Mouse (Mus musculus) limb, embryonic 11.5 days (tissue): ENCODE results near the gene Gnat1. TPM values are rescaled to one million over a fixed set of nuclear protein-coding genes. Genes with fewer than 3 reads are reported as not detected.
A peak's percentile ranks its signal among the peaks of the same experiment; 100 is the strongest.

Experiments
- ATAC-seq: fragments of 200-750 bp; cut with Nextera tagmentation; 2 replicates; pipeline ENCODE4 v1.8.0; 2017; ENCODE audit warnings: low read depth; ENCODE audit not compliant: insufficient number of reproducible peaks, low FRiP score, low TSS enrichment
- DNase-seq: peaks from one replicate; pipeline ENCODE4 v3.0.0-alpha.2; 2015; ENCODE audit warnings: low spot score
- H3K27ac ChIP-seq: fragments of 300-500 bp; sonication (generic); replicated peaks from 2 replicates; pipeline ENCODE4 v1.5.1; 2014; ENCODE audit warnings: low read depth, mild to moderate bottlenecking, low read length
- H3K27me3 ChIP-seq: fragments of 300-500 bp; sonication (generic); 2 replicates; pipeline ENCODE4 v1.6.1; 2014; ENCODE audit warnings: mild to moderate bottlenecking, low read length, mixed read lengths; ENCODE audit not compliant: control insufficient read depth, insufficient read depth
- H3K36me3 ChIP-seq: fragments of 300-500 bp; sonication (generic); 2 replicates; pipeline ENCODE4 v1.6.1; 2014; ENCODE audit warnings: mild to moderate bottlenecking, low read length, moderate library complexity, mixed read lengths; ENCODE audit not compliant: control insufficient read depth, insufficient read depth
- H3K4me1 ChIP-seq: fragments of 300-500 bp; sonication (generic); 2 replicates; pipeline ENCODE4 v1.6.1; 2014; ENCODE audit warnings: low read length, mixed read lengths; ENCODE audit not compliant: control insufficient read depth, insufficient read depth
- H3K4me2 ChIP-seq: fragments of 300-500 bp; sonication (generic); 2 replicates; pipeline ENCODE4 v1.6.1; 2014; ENCODE audit warnings: low read depth, mild to moderate bottlenecking, moderate library complexity; ENCODE audit not compliant: severe bottlenecking
- H3K4me3 ChIP-seq: fragments of 300-500 bp; sonication (generic); 2 replicates; pipeline ENCODE4 v1.5.1; 2014; ENCODE audit warnings: low read depth, low read length
- H3K9ac ChIP-seq: fragments of 300-500 bp; sonication (generic); 2 replicates; pipeline ENCODE4 v1.6.1; 2014; ENCODE audit warnings: mild to moderate bottlenecking, low read length
- H3K9me3 ChIP-seq: fragments of 300-500 bp; sonication (generic); 2 replicates; pipeline ENCODE4 v1.6.1; 2016; ENCODE audit warnings: low read length; ENCODE audit not compliant: control insufficient read depth
- WGBS: fragments of 180-500 bp; shearing (Covaris S2); extraction: QIAGEN DNeasy Blood & Tissue Kit; methylation state at CpG from one replicate; pipeline ENCODE4 v1.1.7; 2014; 5-methylcytosine and 5-hydroxymethylcytosine counted together
- polyA plus RNA-seq: library from polyadenylated mRNA; unstranded; fragments of >200 nt; fragmentation: Nextera tagmentation; extraction: Ambion mirVana; gene quantifications from 2 replicates; pipeline ENCODE4 v1.2.1, GENCODE M21; 2014

The Gnat1 gene
- polyA plus RNA-seq, 1 experiment from 2014 or later, result 1.7 TPM

DNA sequence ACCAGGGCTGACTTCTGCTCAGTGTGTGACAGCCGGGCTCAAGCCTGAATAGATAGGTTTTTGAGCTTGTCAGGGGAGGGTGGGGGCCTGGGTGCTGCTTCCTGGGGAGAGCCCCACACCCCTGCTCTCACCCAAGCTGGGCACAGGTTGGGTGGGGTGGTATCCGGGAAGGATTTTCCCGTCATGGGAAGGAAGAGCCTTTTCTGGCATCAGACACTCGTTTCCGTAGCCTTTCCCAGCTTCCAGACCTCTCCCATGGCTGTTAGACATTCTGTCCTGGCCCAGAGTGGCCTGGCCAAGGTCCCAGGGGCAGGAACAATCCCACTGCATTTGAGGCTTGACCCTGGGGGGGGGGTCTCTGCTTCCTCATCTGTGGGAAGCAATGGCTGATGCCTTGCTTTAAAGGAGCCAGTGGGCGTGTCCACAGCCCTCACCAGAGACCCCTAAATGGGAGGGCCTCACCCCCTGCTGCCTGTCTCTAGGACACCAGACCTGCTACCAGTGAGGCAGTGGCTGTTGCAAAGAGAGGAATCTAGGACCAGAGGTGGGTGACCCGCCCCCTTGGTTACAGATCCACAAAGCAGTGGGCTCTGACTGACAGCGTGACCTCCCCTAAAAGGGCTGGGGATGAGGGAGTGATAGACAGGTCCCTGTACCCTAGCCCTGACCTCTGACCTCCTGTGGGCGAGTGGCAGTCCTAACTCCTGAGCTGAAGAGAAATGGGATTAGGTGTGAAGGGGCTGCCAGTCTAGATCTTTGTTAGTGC is 17.5 kb upstream of the Gnat1 start:
- H3K36me3 ChIP-seq, result peaks cover 7% of the 10 kb centered on the region
- no peaks in the 10 kb centered on the region for H3K9me3 ChIP-seq
- H3K4me3 ChIP-seq, result no peak overlapping the region
- H3K4me2 ChIP-seq, result peak overlapping the region; percentile 2; the same call in 1 of the 2 replicates
- WGBS, result 42% methylated on average over 9 of the region's 9 CpGs
- H3K9ac ChIP-seq, result no peak overlapping the region
- H3K4me1 ChIP-seq, result peaks cover 51% of the 10 kb centered on the region
- peak overlapping the region; percentile 21; the same call in 1 of the 2 replicates for H3K27ac ChIP-seq
- DNase-seq (no peak), ATAC-seq (no peak)
- H3K27me3 ChIP-seq, result no peaks in the 10 kb centered on the region

DNA sequence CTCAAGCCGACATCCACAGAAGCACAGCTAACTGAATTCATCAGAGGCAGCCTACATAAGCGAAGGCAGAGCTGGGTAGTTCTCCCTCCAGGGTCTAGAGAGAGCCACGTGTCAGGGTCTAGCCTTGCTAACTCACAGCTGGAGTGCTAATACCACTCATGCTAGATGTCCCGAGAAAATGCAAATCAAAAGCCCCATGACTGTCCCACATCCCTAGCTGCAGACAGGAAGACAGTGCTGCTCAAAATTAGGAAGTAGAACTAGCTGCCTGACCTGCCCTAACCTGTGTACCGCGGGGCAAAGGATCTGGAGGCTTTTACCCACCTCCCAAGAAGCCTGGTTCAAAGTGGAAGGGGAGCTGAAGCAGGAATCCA is 16.6 kb upstream of the Gnat1 start:
- Histone ChIP-seq H3K27me3 (no peaks in the 10 kb centered on the region), H3K4me1 (peaks cover 44% of the 10 kb centered on the region), H3K36me3 (peaks cover 14% of the 10 kb centered on the region), H3K9me3 (no peaks in the 10 kb centered on the region), H3K9ac (no peak overlapping the region), H3K27ac (0 out of 2 replicates have a peak overlapping the region, but pooled peaks have one; percentile 6), H3K4me2 (no peak overlapping the region), H3K4me3 (no peak overlapping the region)
- ATAC-seq (no peak), DNase-seq (no peak)
- WGBS, result 56% methylated on average over 6 of the region's 6 CpGs

DNA sequence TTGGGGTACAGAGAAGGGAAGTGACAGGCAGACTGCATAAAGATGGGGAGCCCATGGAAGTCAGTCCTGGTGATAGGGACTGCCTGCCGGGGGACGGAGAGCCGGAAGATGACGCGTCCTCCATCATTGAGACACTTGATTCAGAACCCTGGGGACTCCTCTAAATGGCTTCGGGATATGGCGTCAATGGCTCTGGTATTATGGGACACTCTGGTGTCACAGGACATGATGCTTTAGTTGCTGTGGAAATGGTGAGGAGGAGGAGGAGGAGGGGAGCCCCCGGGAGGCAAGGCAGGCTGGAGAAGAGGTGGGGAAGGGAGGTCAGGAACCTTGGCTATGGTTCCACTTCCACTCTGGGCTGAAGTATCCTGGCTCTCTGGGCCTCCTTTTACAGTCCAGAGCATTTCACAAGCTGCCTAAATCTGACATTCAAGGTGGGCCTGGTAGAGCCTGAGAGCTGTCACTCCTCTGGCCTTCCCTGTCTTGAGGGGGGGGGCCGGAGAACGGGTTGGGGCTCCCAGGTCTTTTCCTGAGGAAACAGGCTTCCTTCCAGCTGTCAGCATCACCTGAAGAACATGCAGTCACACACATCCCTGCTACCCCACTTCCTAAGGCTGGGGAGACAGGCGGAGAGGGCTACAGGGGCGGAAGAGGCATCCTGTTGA is 16.1 kb upstream of the Gnat1 start:
- no peak overlapping the region for H3K4me2 ChIP-seq
- WGBS, result 88% methylated on average over 12 of the region's 12 CpGs
- peaks cover 18% of the 10 kb centered on the region for H3K36me3 ChIP-seq
- no peak overlapping the region for H3K4me3 ChIP-seq
- H3K9ac ChIP-seq, result no peak overlapping the region
- no peaks in the 10 kb centered on the region for H3K27me3 ChIP-seq
- H3K4me1 ChIP-seq, result peaks cover 39% of the 10 kb centered on the region
- H3K27ac ChIP-seq, result no peak overlapping the region
- ATAC-seq (no peak), DNase-seq (no peak)
- no peaks in the 10 kb centered on the region for H3K9me3 ChIP-seq

DNA sequence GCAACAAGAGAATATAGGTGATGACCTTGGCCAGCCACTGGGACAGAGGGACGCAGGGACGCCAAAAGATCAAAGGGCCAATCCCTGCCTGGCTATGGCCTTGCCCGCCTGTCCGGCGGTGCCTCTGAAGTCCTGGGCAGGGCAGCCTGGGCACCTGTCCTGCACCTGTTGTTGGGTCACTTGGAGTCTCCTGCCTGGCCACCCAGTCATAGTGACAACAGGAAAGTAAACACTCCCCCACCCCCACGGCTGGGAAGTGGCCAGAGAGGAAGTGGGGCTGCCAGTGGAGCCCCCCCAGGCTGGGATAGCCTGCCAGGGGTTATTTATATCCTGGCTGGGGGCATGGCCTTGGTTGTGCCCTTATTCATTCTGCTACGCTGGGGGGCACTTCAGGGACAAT is 15.1 kb upstream of the Gnat1 start:
- Histone ChIP-seq H3K36me3 (peaks cover 21% of the 10 kb centered on the region), H3K4me3 (no peak overlapping the region), H3K27ac (no peak overlapping the region), H3K27me3 (no peaks in the 10 kb centered on the region), H3K9me3 (no peaks in the 10 kb centered on the region), H3K4me2 (no peak overlapping the region), H3K9ac (no peak overlapping the region), H3K4me1 (peaks cover 29% of the 10 kb centered on the region)
- DNase-seq (no peak), ATAC-seq (no peak)
- WGBS, result 66% methylated on average over 7 of the region's 7 CpGs

DNA sequence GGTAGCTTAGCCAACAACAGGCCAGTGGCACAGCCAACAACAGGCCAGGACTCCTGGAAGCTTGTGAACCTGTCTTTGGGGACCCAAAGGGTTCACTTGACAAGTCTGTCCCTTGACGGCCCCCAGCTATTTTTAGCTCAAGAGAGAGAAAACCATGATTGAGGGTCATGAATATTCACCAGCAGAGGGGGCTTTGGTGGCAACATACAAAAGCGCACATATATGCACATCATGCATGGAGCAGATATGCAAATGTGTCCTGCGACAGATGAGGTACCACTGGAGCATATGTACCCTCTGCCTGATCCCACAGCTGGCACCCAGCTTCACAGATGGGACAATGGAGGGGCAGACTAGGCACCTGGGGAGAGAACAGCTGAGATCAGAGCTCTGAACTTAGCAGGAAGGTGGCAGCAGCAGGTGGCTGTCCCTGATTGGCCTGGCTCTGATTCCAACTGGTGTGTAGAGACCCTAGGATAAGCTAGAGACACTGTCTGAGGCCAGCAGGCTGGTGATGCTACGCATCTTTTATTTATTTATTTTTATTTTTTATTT is 14.0 kb upstream of the Gnat1 start:
- H3K4me3 ChIP-seq, result no peak overlapping the region
- no peaks in the 10 kb centered on the region for H3K9me3 ChIP-seq
- H3K36me3 ChIP-seq, result peaks cover 25% of the 10 kb centered on the region
- H3K27ac ChIP-seq, result no peak overlapping the region
- no peak for ATAC-seq
- 88% methylated on average over 4 of the region's 4 CpGs for WGBS
- DNase-seq, result no peak
- H3K4me1 ChIP-seq, result peaks cover 18% of the 10 kb centered on the region
- no peak overlapping the region for H3K9ac ChIP-seq
- no peaks in the 10 kb centered on the region for H3K27me3 ChIP-seq
- H3K4me2 ChIP-seq, result no peak overlapping the region

DNA sequence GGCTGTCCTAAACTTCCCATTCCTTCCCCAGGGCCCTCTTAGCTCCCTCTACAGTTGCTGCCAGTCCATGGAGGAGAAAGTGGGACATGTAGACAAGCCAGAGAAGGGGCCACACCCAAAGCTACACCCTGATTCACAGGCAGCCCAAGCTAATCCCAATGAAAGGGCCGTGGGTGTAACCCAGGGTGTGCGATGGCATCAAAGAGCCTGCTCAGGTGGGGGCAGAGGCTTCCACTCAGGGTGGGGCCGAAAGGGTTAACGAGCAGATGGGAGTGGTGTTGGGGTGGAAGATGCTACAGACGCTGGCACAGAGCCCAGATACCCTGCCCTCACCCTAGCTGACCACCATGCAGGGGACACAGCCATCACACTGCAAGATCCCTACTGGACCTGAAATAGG is 13.3 kb upstream of the Gnat1 start:
- ATAC-seq (no peak), DNase-seq (no peak)
- WGBS, result 70% methylated on average over 5 of the region's 5 CpGs
- H3K4me1 ChIP-seq, result peaks cover 11% of the 10 kb centered on the region
- H3K27ac ChIP-seq, result no peak overlapping the region
- H3K4me2 ChIP-seq, result no peak overlapping the region
- peaks cover 26% of the 10 kb centered on the region for H3K36me3 ChIP-seq
- H3K4me3 ChIP-seq, result no peak overlapping the region
- no peaks in the 10 kb centered on the region for H3K27me3 ChIP-seq
- no peaks in the 10 kb centered on the region for H3K9me3 ChIP-seq
- no peak overlapping the region for H3K9ac ChIP-seq

DNA sequence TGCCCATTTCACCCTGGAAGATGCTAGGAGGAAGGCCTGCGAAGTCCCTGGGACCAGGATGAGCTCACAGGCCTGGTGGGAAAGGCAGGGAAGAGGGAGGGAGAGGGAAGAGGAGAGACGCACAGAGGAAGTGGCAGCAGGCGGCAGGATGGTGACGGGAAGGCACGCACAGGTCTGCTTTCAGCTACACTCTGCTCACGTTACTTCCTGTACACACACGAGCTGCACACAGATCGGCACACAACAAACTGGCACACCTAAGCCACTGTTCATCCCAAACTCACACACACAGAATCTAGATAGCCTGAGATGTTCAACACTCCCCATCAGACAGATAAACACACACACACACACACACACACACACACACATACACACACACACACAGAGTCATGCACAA is 10.9 kb upstream of the Gnat1 start:
- no peak overlapping the region for H3K4me2 ChIP-seq
- ATAC-seq, result no peak
- no peak for DNase-seq
- no peaks in the 10 kb centered on the region for H3K9me3 ChIP-seq
- no peak overlapping the region for H3K4me3 ChIP-seq
- WGBS, result 86% methylated on average over 8 of the region's 8 CpGs
- H3K27me3 ChIP-seq, result no peaks in the 10 kb centered on the region
- peaks cover 31% of the 10 kb centered on the region for H3K36me3 ChIP-seq
- no peaks in the 10 kb centered on the region for H3K4me1 ChIP-seq
- H3K9ac ChIP-seq, result no peak overlapping the region
- no peak overlapping the region for H3K27ac ChIP-seq

DNA sequence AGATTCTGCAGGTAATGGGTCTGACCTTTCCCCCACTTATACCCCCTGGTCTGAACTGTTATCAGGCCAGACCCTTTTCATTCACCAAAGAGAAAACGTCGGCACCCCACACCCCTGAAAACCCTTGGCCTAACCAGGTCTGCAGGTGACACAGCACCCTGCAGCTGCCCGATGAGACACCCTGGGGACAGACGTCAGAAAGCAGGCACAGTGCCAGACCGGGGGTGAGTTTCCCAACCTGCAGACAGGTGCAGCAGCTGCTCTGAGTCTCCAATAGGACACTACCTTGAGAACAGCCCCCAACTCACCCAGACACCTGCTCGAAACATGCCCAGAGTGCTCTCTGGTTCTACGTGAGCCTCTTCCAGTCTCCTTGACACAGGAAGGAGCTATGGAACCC is 9.4 kb upstream of the Gnat1 start:
- ATAC-seq (no peak), DNase-seq (no peak)
- no peaks in the 10 kb centered on the region for H3K9me3 ChIP-seq
- WGBS, result 77% methylated on average over 7 of the region's 7 CpGs
- peaks cover 31% of the 10 kb centered on the region for H3K36me3 ChIP-seq
- H3K27ac ChIP-seq, result no peak overlapping the region
- H3K9ac ChIP-seq, result no peak overlapping the region
- H3K4me3 ChIP-seq, result no peak overlapping the region
- no peaks in the 10 kb centered on the region for H3K27me3 ChIP-seq
- no peak overlapping the region for H3K4me2 ChIP-seq
- H3K4me1 ChIP-seq, result no peaks in the 10 kb centered on the region
